Mouse (Mus musculus): ENCODE measurements around the gene 4930507D05Rik. TPM values are rescaled to one million over a fixed set of nuclear protein-coding genes. Genes with fewer than 3 reads are reported as not detected.
A peak's percentile ranks its signal among the peaks of the same experiment; 100 is the strongest.

Gene 4930507D05Rik
- total and polyA plus RNA-seq, 3 experiments = 0.27 to 0.68 (median 0.39) TPM

DNA sequence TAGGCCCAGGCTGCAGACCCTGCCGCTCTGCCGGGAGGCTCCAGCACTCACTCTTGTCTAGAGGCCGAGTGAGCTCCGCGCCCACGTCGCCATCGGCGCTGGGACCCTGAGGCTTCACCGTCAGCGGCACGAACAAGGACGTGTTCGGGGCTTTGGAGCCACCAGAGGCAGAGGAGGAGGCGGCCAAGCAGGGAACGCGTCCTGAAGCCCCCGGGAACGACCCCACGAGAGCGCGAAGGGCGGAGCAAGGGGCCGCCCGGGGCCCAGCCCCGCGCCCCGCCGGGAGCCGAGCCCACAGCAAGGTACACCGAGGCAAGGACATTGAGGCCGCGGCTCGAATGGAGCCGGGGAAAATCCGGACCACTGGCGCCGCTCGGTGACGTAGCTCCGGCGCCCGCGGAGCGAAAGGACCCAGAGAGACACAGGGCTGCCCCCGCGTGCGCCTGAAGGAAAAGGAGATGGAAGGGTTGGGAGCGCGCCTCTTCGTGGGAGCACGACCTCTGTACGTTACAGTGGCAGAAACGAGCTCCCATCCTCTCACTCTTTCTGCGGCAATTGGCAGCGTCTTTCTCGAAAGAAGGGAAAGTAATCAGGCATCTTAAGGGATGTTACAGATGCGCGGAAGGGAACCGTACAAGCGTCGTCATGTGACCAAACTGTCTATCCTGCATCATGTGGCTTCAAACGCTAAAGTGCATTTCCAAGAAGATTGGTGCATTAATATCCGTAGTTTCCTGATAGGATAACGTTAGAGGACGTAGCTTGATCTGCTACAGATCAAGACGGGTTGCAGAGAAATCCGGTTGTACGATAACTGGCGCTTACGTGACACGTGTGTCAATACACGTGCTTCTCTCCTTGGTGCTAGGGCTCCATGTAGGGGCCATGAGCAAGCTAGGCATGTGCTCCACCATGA, at the start of gene 4930507D05Rik, which contains the start of gene Supv3l1 (continued):
- TF ChIP-seq ELF1 (IDR thresholded peaks at IDR 0.05; ENCODE audit: low read depth, low read length) = peak; percentile 71

DNA sequence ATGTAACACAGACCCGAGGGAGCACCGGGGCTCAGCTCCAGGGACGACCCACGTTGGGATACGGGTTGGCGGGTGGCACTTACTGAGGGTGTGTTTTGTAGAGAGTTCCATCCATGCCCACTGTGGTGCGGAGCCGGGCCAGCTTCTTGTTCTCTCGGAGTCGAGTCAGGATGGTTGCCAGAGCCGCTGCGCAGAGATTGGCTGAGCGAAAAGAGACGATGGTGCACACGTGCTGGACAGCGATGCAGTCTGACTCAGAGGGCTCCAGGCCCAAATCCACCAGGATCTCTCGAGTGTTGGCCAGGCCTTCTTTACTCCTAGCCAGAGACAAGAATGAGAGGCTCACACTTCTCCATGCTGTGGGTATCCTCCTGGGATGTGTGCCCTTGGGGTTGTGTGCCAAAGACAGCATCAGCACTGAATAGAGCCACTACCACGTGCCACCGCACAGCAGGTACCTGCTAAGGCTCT, 47.6 kb upstream of the 4930507D05Rik start:
- no peak overlapping the region for H3K9ac ChIP-seq (ENCODE audit: insufficient read depth, low read depth)

DNA sequence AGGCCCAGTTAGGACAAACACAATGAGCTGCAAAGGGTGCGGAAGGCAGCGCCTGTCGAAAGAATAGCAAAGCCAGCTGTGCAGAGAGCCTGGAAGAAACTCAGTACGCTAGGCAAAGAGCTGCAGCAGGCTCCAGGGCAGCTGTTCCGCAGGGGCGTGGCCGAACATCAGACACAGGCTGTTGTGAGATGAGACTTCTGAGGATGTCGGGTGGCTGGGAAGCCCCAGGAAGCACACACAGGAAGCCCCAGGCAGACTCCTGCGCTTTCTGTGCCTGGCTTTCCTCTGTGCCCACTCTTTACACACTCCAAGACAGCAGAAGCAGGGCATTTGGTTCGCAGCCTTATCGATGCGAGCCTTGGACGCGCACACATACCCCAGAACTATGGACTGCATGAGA, 44.4 kb upstream of the 4930507D05Rik start:
- Histone ChIP-seq H3K9ac (ENCODE audit: insufficient read depth, low read depth) (no peak overlapping the region), H3K4me3 (replicated peaks in 1 of 3; ENCODE audit: low read depth in 2 of 3, low read length in 2 of 3, poor library complexity in 1 of 3) (no peak overlapping the region)
- in situ Hi-C loops (cut with MboI; ENCODE audit: low pct_ligation_motif_present, low pct_unique_long_range_greater_than_20kb, low sequenced_read_pairs) = no loop called here

More for the DNA sequence above, 47.6 kb upstream of the 4930507D05Rik start:
- H3K4me1 ChIP-seq (ENCODE audit: control insufficient read depth in 1 of 2, insufficient read depth in 2 of 2) = no peaks in the 10 kb centered on the region
- H3K36me3 ChIP-seq (replicated peaks in 1 of 2; ENCODE audit: control insufficient read depth in 1 of 2, insufficient read depth in 1 of 2, low read length in 1 of 2) = no peaks in the 10 kb centered on the region
- no peak overlapping the region for H3K4me2 ChIP-seq (ENCODE audit: insufficient read depth, low read depth, poor library complexity, severe bottlenecking)
- dilution Hi-C loops (cut with MboI; ENCODE audit: extremely low pct_ligation_motif_present, extremely low pct_unique_long_range_greater_than_20kb, low sequenced_read_pairs) (no loop called here), in situ Hi-C loops (cut with MboI; ENCODE audit: low pct_ligation_motif_present, low pct_unique_long_range_greater_than_20kb, low sequenced_read_pairs) (no loop called here)
- no peaks in the 10 kb centered on the region for H3K79me2 ChIP-seq (replicated peaks; ENCODE audit: control insufficient read depth, extremely low read depth, insufficient read depth, poor library complexity, severe bottlenecking)
- H3K9me3 ChIP-seq (replicated peaks; ENCODE audit: low read length) = no peaks in the 10 kb centered on the region
- no peak overlapping the region for H3K27ac ChIP-seq (ENCODE audit: insufficient read depth, low read depth)
- H3K4me3 ChIP-seq (replicated peaks in 1 of 3; ENCODE audit: low read depth in 2 of 3, low read length in 2 of 3, poor library complexity in 1 of 3) = no peak overlapping the region
- TF ChIP-seq BHLHE40 (IDR thresholded peaks at IDR 0.05; ENCODE audit: low read depth, low read length) (no peak), MAFK (IDR thresholded peaks at IDR 0.05; ENCODE audit: insufficient replicate concordance, low read length) (no peak), MEF2A (IDR thresholded peaks at IDR 0.05; ENCODE audit: borderline replicate concordance, low read depth, low read length) (no peak), GABPA (IDR thresholded peaks at IDR 0.05; ENCODE audit: insufficient replicate concordance, low read depth, low read length) (no peak), E2F4 (IDR thresholded peaks at IDR 0.05; ENCODE audit: insufficient replicate concordance, low read depth, low read length) (no peak), TBP (conservative IDR thresholded peaks at IDR 0.05; ENCODE audit: low read depth, low read length) (no peak), USF2 (conservative IDR thresholded peaks at IDR 0.05; ENCODE audit: low read depth, low read length) (no peak), IRF4 (IDR thresholded peaks at IDR 0.05; ENCODE audit: low read depth, low read length) (no peak), CHD1 (IDR thresholded peaks at IDR 0.05; ENCODE audit: low read depth, low read length) (no peak), CHD2 (IDR thresholded peaks at IDR 0.05; ENCODE audit: low read length) (no peak), NRF1 (IDR thresholded peaks at IDR 0.05; ENCODE audit: low read depth, low read length) (no peak), MYC (IDR thresholded peaks at IDR 0.05; ENCODE audit: low read depth, low read length) (no peak), ETS1 (conservative IDR thresholded peaks at IDR 0.05; ENCODE audit: low read depth, low read length) (no peak), JUN (IDR thresholded peaks at IDR 0.05; ENCODE audit: insufficient read depth, low read depth, low read length) (no peak), MXI1 (IDR thresholded peaks at IDR 0.05; ENCODE audit: low read depth, low read length) (no peak), ZC3H11A (IDR thresholded peaks at IDR 0.05; ENCODE audit: low read depth, low read length) (no peak), KAT2A (IDR thresholded peaks at IDR 0.05; ENCODE audit: insufficient replicate concordance, low read length) (no peak)
- DNase-seq (ENCODE audit: extremely low read depth) = no peak
- peaks cover 60% of the 10 kb centered on the region for H3K27me3 ChIP-seq (replicated peaks)

More for the DNA sequence above, 44.4 kb upstream of the 4930507D05Rik start:
- H3K9me3 ChIP-seq (replicated peaks; ENCODE audit: low read length) = no peaks in the 10 kb centered on the region
- no peaks in the 10 kb centered on the region for H3K36me3 ChIP-seq (replicated peaks in 1 of 2; ENCODE audit: control insufficient read depth in 1 of 2, insufficient read depth in 1 of 2, low read length in 1 of 2)
- no peak overlapping the region for H3K4me2 ChIP-seq (ENCODE audit: insufficient read depth, low read depth, poor library complexity, severe bottlenecking)
- H3K27ac ChIP-seq (ENCODE audit: insufficient read depth, low read depth) = no peak overlapping the region
- no peaks in the 10 kb centered on the region for H3K4me1 ChIP-seq (ENCODE audit: control insufficient read depth in 1 of 2, insufficient read depth in 2 of 2)
- no peak for TF ChIP-seq USF2 (conservative IDR thresholded peaks at IDR 0.05; ENCODE audit: low read depth, low read length)
- TF ChIP-seq ZKSCAN1 (IDR thresholded peaks at IDR 0.05; ENCODE audit: borderline replicate concordance, low read depth, low read length) = no peak
- no peak for TF ChIP-seq CTCF (conservative IDR thresholded peaks at IDR 0.05 in 1 of 2, IDR thresholded peaks at IDR 0.05 in 1 of 2; ENCODE audit: low read depth in 2 of 2, low read length in 2 of 2)
- no peak for TF ChIP-seq BHLHE40 (IDR thresholded peaks at IDR 0.05; ENCODE audit: low read depth, low read length)
- TF ChIP-seq NRF1 (IDR thresholded peaks at IDR 0.05; ENCODE audit: low read depth, low read length) = no peak
- TF ChIP-seq GABPA (IDR thresholded peaks at IDR 0.05; ENCODE audit: insufficient replicate concordance, low read depth, low read length) = no peak
- TF ChIP-seq ZC3H11A (IDR thresholded peaks at IDR 0.05; ENCODE audit: low read depth, low read length) = no peak
- TF ChIP-seq MAFK (IDR thresholded peaks at IDR 0.05; ENCODE audit: insufficient replicate concordance, low read length) = no peak
- TF ChIP-seq TBP (conservative IDR thresholded peaks at IDR 0.05; ENCODE audit: low read depth, low read length) = no peak
- no peak for TF ChIP-seq E2F4 (IDR thresholded peaks at IDR 0.05; ENCODE audit: insufficient replicate concordance, low read depth, low read length)
- TF ChIP-seq IRF4 (IDR thresholded peaks at IDR 0.05; ENCODE audit: low read depth, low read length) = no peak
- TF ChIP-seq SIN3A (IDR thresholded peaks at IDR 0.05; ENCODE audit: low read length) = no peak
- TF ChIP-seq MEF2A (IDR thresholded peaks at IDR 0.05; ENCODE audit: borderline replicate concordance, low read depth, low read length) = no peak
- no peak for TF ChIP-seq TCF12 (IDR thresholded peaks at IDR 0.05; ENCODE audit: low read depth, low read length)
- no peak for TF ChIP-seq MXI1 (IDR thresholded peaks at IDR 0.05; ENCODE audit: low read depth, low read length)
- no peak for TF ChIP-seq PAX5 (IDR thresholded peaks at IDR 0.05; ENCODE audit: low read length)
- TF ChIP-seq ZMIZ1 (IDR thresholded peaks at IDR 0.05; ENCODE audit: low read depth, low read length) = no peak
- TF ChIP-seq USF1 (IDR thresholded peaks at IDR 0.05; ENCODE audit: low read depth, low read length) = no peak
- TF ChIP-seq MAZ (IDR thresholded peaks at IDR 0.05; ENCODE audit: low read depth, low read length) = no peak
- no peak for TF ChIP-seq MYC (IDR thresholded peaks at IDR 0.05; ENCODE audit: low read depth, low read length)
- DNase-seq (ENCODE audit: extremely low read depth) = no peak
- no peaks in the 10 kb centered on the region for H3K79me2 ChIP-seq (replicated peaks; ENCODE audit: control insufficient read depth, extremely low read depth, insufficient read depth, poor library complexity, severe bottlenecking)
- peaks cover 73% of the 10 kb centered on the region for H3K27me3 ChIP-seq (replicated peaks)
- dilution Hi-C loops (cut with MboI; ENCODE audit: extremely low pct_ligation_motif_present, extremely low pct_unique_long_range_greater_than_20kb, low sequenced_read_pairs) = no loop called here

All from CH12.LX (cell line).